Mouse (Mus musculus) layer of hippocampus, adult 2 months (tissue): ENCODE results near the gene Hist1h2an. TPM values are rescaled to one million over a fixed set of nuclear protein-coding genes. Genes with fewer than 3 reads are reported as not detected.

Experiments
- DNase-seq, 2 experiments: peaks; one replicate each; pipeline ENCODE4 v3.0.0; 2022; ENCODE audit warnings: low spot score in 2 of 2
- H3K27ac ChIP-seq: fragments of 200-600 bp; 2 replicates; pipeline ENCODE4 v1.8.1; 2022
- H3K4me3 ChIP-seq: fragments of 200-600 bp; 2 replicates; pipeline ENCODE4 v1.8.1; 2022; ENCODE audit warnings: mild to moderate bottlenecking
- CTCF ChIP-seq: fragments of 200-600 bp; conservative IDR thresholded peaks from 2 replicates; pipeline ENCODE4 v1.8.1; 2022; ENCODE audit warnings: antibody characterized with exemption, mild to moderate bottlenecking, moderate library complexity
- microRNA-seq, 2 experiments: library from miRNA; unstranded; fragments of <30 nt; microRNA quantifications; one replicate each; pipeline ENCODE4 v1.2.0; 2021
- total RNA-seq, 2 experiments: library from RNA; stranded (reverse); gene quantifications; 2 replicates each; pipeline ENCODE4 v1.2.3; 2021

Gene Hist1h2an
- total RNA-seq, 2 experiments from 2014 or later, result 2.8 TPM; not detected in 1

DNA sequence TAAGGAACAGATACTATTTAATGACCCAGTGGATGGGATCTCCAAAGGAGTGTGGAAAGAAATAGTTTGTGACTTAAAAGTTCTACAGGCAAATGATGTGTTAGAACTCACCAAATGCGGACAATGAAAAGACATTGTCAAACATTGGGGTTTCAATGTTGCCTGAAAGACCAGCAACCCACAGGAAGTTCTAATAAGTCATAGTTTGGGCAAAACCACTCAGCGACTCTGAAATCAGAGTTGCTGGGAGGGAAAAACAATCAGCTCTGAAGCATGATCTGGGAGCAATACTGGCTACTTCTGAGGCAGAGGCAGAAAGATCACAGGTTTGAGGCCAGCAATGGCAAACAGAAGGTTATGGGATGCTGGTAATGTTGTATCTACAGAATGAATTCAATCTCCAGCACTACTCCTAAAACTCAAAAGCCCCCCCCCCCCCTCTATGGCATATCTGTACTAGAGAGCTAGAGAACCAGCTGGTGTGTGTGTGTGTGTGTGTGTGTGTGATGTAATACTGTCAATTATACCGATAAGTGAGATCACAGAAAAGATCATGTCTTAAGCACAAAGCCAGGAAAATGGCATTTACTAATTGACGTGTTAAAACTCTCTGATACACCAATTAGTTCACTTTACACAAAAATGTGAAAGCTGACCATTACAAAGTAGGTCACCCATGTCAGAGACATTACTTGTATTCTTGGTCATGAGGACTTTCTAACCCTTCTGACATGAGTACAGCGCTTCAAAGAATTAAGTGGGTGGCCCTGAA is 37.4 kb downstream of the Hist1h2an start:
- no peak for TF ChIP-seq CTCF
- H3K27ac ChIP-seq, result peak overlapping the region; percentile 48; the same call in 1 of the 2 replicates
- peak overlapping the region; percentile 68 for H3K4me3 ChIP-seq
- DNase-seq, result no peak

- Histone ChIP-seq H3K27ac (no peak overlapping the region), H3K4me3 (no peak overlapping the region)
- no peak for TF ChIP-seq CTCF
- DNase-seq, result no peak
Observed at GRCm38 (mm10) chr13:21745006-21745405, 42.0 kb downstream of the Hist1h2an start.

Small RNA genes lying within 50 kb of the gene (microRNA-seq; reads per million reads assigned to microRNA genes)
- gene Gm19658 (0 reads per million in 2 experiments), gene Gm44346 (0 reads per million in 2 experiments), gene Gm44454 (0 reads per million in 2 experiments), gene Gm44466 (0 reads per million in 2 experiments)

Other genes with a start within 250 kb of the Hist1h2an start
- not detected for gene Olfr1366, start 244.4 kb downstream of the Hist1h2an start, total RNA-seq
- not detected for gene Olfr1535, start 227.3 kb downstream of the Hist1h2an start, total RNA-seq
- gene Olfr1364, start 205.5 kb downstream of the Hist1h2an start, total RNA-seq, result not detected
- not detected for gene Olfr1362, start 173.2 kb downstream of the Hist1h2an start, total RNA-seq
- gene Olfr11, start 144.7 kb downstream of the Hist1h2an start, total RNA-seq, result not detected
- gene Olfr1361, start 123.8 kb downstream of the Hist1h2an start, total RNA-seq, result not detected
- gene Olfr1360, start 109.8 kb downstream of the Hist1h2an start, total RNA-seq, result not detected
- gene Olfr1359, start 89.1 kb downstream of the Hist1h2an start, total RNA-seq, result not detected
- gene Hist1h2bl, start 71.1 kb downstream of the Hist1h2an start, total RNA-seq, result 10 to 100 TPM; 25.0 to 36.7 TPM
- gene Hist1h2ai, start 70.8 kb downstream of the Hist1h2an start, total RNA-seq, result 10 to 100 TPM; 27.6 to 54.9 TPM
- 10 to 100 TPM; 51.3 to 58.2 TPM for gene Hist1h3h, start 69.6 kb downstream of the Hist1h2an start, total RNA-seq
- 1 to 10 TPM; 4.2 to 8.2 TPM for gene Hist1h2bm, start 65.2 kb downstream of the Hist1h2an start, total RNA-seq
- 10 to 100 TPM; 16.7 to 19.3 TPM for gene Hist1h4j, start 52.2 kb downstream of the Hist1h2an start, total RNA-seq
- gene Hist1h4k, start 36.7 kb downstream of the Hist1h2an start, total RNA-seq, result 100 to 1,000 TPM; 269 to 298 TPM
- 10 to 100 TPM; 15.1 TPM for gene Hist1h2ak, start 33.4 kb downstream of the Hist1h2an start, total RNA-seq
- gene Hist1h2bn, start 33.1 kb downstream of the Hist1h2an start, total RNA-seq, result 1 to 10 TPM; 8.3 to 9.4 TPM
- gene Hist1h1b, start 6.6 kb downstream of the Hist1h2an start, total RNA-seq, result 1 to 10 TPM; 6.3 to 8.1 TPM
- gene Hist1h3i, start 3.8 kb downstream of the Hist1h2an start, total RNA-seq, result 10 to 100 TPM; 61.0 to 71.7 TPM
- gene Hist1h2bp, start 243 bp upstream of the Hist1h2an start, total RNA-seq, result 1 to 10 TPM; 6.8 to 8.1 TPM
- gene Hist1h2bq, start 23.0 kb upstream of the Hist1h2an start, total RNA-seq, result 10 to 100 TPM; 39.6 to 42.1 TPM
- 10 to 100 TPM; 30.7 to 36.0 TPM for gene Hist1h2ao, start 23.2 kb upstream of the Hist1h2an start, total RNA-seq
- gene Hist1h4m, start 24.5 kb upstream of the Hist1h2an start, total RNA-seq, result 100 to 1,000 TPM; 247 to 254 TPM
- 10 to 100 TPM; 26.5 to 46.4 TPM for gene Hist1h4n, start 45.0 kb upstream of the Hist1h2an start, total RNA-seq
- 10 to 100 TPM; 11.3 to 15.9 TPM for gene Hist1h2ap, start 46.3 kb upstream of the Hist1h2an start, total RNA-seq
- 10 to 100 TPM; 38.6 to 42.0 TPM for gene Hist1h2br, start 46.5 kb upstream of the Hist1h2an start, total RNA-seq
- gene Zfp184, start 157.9 kb upstream of the Hist1h2an start, total RNA-seq, result 1 to 10 TPM; 3.5 to 4.6 TPM
- gene Pom121l2, start 194.0 kb upstream of the Hist1h2an start, total RNA-seq, result under 1 TPM in 1 of 2 experiments, not detected in 1; 0.18 TPM
- under 1 TPM; 0.32 to 0.51 TPM for gene Prss16, start 222.5 kb upstream of the Hist1h2an start, total RNA-seq
- 10 to 100 TPM; 12.5 to 17.0 TPM for gene Hist1h2ah, start 248.3 kb upstream of the Hist1h2an start, total RNA-seq
- 10 to 100 TPM; 23.5 to 24.4 TPM for gene Hist1h2bk, start 248.7 kb upstream of the Hist1h2an start, total RNA-seq